Mouse (Mus musculus) skeletal muscle tissue, adult 2 months (tissue): ENCODE measurements around the gene Msgn1.

ENCODE experiments used
- DNase-seq: peaks from one replicate; pipeline ENCODE4 v3.0.0-alpha.2; 2012; ENCODE audit warnings: low read depth, low spot score

Msgn1 gene

DNA sequence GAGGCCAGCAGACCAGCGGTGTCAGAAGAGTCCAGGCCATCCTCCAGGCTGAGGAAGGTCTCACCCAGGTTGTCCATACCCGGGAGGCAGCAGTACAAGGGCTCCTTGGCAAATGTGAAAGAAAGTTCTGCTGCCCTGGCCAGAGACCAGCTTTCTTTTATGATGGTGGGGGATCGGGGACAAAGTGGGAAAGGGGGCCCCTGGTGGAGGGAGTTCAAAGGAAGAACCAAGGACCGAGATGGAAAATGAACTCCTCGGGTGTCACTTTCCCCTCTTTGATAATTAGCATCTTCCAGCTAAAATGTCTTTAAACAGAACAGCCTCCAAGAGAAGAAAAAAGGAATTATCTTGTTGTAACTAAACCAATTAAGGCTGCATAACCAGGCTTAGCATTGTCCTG lies at the start of gene Msgn1:
Msgn1 (minus strand) TSS at position 101 of the 400 bp plus-strand sequence.
- DNase-seq: no peak

DNA sequence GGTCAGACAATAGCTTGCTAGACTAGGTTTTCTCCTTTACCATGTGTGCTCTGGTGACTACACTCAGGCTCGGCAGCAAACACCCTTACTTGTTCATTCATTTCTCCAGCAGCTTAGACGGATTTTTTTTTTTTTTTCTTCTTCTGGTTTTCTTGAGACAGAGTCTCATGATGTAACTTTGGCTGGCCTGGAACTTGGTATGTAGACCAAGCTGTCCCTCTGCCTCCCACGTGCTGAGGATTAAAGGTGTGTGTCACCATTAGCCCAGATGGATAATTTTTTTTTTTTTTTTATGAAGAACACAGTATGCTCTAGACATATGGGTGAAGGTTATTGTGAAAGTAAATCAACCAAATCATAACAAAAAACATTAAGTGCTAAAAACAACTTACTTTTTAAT lies 41.5 kb upstream of the Msgn1 start:
- DNase-seq: no peak

GRCm38 (mm10) chr12:11247460-11247859 lies 38.7 kb upstream of the Msgn1 start:
- DNase-seq: no peak

- no peak for DNase-seq
Observed at GRCm38 (mm10) chr12:11235996-11236395, 27.2 kb upstream of the Msgn1 start.

- no peak for DNase-seq
Observed at GRCm38 (mm10) chr12:11230267-11230666, 21.5 kb upstream of the Msgn1 start.

DNA sequence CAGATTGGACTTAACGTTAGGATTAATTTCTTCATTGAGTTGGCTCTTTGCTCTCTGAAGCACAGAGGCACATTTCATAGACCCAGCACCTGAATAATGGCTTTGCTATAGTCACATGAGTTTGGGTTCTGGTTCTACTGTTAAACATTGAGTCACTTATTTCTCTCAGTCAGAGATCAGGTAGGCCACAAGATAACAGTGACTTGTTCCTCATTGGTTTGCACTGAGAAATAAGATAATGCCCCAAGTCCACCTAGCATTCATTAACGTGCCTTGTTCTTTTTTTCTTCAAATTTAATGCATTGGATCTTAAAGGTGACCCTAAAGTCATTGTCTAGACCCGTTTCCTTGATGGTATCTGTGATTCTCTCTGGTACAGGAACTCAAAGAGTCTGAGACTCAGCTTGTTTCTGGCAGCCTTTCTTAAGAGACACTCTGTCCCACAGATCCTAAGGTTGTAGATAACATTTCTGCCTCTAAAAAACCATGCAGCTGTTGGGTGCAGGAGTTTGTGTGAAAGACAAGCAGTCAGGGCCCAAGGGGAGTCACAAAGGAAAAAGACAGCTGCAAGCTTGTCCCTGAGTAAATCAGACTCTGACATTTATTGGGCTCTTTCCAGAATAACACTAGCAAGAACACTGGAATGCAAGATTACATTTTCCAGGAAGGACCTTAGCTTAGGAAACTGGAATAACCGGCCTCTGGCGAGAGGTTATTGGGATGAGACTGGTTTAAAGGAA lies 17.9 kb upstream of the Msgn1 start:
- peak; percentile 59 for DNase-seq

DNA sequence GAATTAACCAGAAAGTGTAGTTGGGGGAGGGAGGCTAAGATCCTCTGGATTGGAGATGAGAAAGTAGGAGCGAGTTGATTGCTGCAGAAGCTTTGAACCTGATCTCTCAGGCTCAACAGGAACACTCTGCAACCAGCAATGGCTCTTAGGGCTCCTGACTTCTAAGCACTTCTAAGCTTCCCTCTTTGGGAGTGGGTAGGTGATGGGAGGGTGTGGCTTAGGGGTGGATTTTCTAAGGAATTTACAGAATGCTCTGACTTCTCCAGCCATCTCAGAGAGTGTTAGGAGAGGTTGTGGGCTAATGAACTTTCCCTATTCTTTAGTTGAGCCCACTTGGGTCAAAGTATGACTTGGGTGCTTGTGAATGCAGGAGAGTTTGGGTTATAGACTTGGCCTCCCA lies 17.4 kb upstream of the Msgn1 start:
- DNase-seq: no peak

DNA sequence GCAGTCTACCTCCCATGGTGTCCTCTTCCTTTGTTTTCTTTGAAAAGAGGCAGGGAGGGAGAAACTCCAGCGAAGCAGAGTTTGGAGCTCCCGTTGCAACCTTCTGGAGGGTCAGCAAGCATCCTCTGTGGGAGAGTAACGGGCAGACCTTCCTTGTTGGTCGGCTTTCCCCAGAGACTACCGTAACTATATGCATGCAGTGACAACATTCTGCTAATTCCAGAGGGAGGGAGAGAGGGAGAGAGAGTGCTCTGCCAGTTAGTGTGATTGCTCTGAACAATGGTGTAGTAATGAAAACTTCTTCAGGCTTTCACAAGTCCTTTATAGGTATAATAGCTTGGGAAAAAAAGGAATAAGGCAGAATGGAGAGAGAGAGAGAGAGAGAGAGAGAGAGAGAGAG lies 15.9 kb upstream of the Msgn1 start:
- no peak for DNase-seq

DNA sequence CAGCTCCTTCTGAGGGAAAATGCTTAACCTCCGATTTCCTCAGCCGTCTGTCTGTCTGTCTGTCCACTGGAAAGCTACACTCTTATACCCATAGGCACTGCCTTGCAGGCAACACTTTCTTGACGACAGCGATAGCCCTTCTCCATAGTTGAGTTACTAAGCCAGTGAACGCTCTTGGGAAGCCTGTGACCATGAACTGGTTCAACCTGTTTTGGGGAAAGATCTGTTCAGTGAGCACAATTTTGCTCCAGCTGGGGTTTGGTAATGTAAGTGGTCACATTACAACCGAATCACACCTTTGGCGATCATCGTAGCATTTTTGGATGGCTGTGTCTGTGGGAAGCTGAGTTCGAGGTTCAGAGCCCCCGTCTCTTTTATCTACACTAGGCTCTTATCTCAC lies 14.3 kb upstream of the Msgn1 start:
- DNase-seq: no peak

- DNase-seq: no peak
Observed at GRCm38 (mm10) chr12:11222566-11222965, 13.8 kb upstream of the Msgn1 start.

- DNase-seq: peak; percentile 48
Observed at GRCm38 (mm10) chr12:11221524-11222330, 13.0 kb upstream of the Msgn1 start.

DNA sequence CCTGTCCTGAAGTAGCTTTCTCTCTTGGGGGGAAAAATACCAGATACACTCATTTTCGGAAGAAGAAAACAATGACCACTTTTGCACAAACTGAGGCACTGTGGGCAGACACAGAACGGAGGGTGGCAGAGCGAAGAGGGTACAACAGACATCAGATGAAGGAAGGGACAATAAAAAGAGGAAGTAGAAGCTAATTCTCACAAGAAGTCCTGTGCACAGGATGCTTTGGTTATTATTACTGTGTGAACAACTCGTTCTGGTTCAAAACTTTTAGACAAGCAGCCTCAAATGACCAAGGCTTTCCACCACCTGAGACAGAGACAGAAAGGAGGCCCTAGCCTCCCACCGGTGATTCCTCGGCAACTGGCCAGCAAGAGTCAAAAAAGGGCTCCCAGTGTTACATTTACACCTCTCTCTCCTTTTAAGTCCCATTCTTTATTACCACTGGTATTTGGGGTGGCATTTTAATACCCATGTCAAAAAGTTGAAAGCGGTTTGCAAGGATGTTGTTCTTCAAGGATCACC lies 9.0 kb upstream of the Msgn1 start:
- DNase-seq: no peak

- DNase-seq: no peak
Observed at GRCm38 (mm10) chr12:11216454-11216853, 7.7 kb upstream of the Msgn1 start.

- DNase-seq: no peak
Observed at GRCm38 (mm10) chr12:11215555-11215954, 6.8 kb upstream of the Msgn1 start.

DNA sequence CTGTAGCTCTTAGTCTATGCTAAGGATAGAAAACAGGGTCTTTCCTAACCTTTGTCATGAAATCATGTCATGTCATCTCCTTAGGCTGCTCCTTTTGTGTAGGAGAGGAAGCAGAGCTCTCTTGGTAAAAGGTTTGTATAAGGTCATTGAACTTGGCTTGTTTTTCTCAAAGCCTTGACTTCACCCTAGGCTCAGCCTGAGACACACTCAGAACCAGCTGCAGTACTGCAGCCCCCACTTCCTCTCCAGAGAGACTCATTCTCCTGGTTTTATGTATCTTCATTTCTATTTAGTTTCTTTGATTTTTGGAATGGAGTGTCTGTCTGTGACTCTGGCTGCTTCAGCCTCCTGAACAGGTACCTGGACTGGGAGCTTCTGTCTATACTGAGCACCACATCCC lies 6.0 kb upstream of the Msgn1 start:
- no peak for DNase-seq

GRCm38 (mm10) chr12:11212881-11213280 lies 4.1 kb upstream of the Msgn1 start:
- DNase-seq: peak; percentile 38

GRCm38 (mm10) chr12:11210361-11210760 lies 1.6 kb upstream of the Msgn1 start:
- DNase-seq: no peak

GRCm38 (mm10) chr12:11209636-11210035 lies 864 bp upstream of the Msgn1 start:
- no peak for DNase-seq

GRCm38 (mm10) chr12:11206321-11206720 lies 2.5 kb downstream of the Msgn1 start:
- no peak for DNase-seq

- DNase-seq: peak; percentile 89
Observed at GRCm38 (mm10) chr12:11203694-11204665, 4.8 kb downstream of the Msgn1 start.

GRCm38 (mm10) chr12:11202476-11202875 lies 6.3 kb downstream of the Msgn1 start:
- peak; percentile 68 for DNase-seq

DNA sequence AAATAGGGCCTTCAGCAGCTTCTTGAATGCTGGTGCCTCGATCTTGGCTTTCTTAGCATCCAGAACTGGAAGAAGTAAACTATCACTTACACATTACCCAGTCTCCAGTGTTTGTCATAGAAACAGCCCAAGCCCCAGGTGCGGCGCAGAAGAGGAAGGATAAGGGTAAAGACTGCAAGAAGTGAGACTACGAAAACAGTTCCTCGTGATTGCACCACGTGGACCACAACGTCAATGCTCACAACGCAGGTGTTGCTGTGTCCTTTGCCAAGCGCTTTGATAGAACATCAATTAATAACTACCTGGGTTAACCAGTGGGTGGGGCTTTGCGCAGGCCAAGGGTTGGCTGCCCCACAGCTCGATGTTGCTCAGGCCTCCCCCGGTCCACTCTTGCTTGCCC lies 8.1 kb downstream of the Msgn1 start:
- DNase-seq: no peak
